Mouse (Mus musculus): ENCODE results near the gene Car7.

The Car7 gene

DNA sequence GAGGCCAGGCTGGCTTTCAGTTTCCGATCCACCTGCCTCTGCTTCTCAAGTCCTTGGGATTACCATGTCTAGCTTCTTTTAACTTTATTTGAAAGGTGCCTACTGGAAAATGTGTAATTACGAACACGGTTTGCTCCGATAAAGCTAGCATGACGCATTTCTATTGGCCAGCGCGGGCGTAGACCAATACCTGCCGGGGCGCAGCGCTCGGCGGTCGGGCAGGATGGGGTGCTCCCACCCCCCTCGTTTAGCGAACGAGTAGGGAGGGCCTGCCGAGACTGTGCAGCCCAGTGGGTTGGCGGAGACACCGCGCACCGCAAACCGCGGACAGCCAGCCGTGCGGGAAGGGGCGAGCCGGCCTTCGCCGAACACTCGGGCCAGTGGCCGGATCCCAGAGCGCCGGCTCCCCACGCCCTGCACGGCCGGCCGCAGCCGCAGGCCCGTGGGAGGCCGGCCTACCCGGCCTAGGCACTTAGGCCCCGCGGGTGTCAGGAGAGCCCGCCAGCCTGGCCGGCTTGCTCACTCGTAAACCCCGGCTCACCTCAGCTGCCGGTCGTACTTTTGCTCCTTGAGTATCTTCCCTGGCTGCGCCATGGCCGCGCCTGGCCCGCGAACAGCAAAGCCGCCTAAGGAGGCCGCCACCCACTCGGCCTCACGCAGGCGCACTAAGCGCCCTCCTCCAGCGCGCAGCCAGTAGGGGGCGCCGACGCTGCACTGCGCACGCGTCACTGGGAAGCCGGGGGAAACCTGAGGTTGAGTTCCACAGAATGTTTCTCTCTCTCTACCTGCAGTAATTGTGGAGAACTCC is at the start of gene Car7, which contains the start of gene Nae1:
TSS of gene Car7 (plus strand) at position 719 of the 808 bp plus-strand sequence.
TSS of gene Nae1 (minus strand) at position 667 of the 808 bp plus-strand sequence.
- ATAC-seq (ENCODE audit: insufficient number of reproducible peaks, low FRiP score, low TSS enrichment) = peak; percentile 85

GRCm38 (mm10) chr8:104509061-104510006 is 25.2 kb upstream of the Car7 start, which contains the start of gene Terb1:
TSS of gene Terb1 (minus strand) at chr8:104509910.
- peak; percentile 84 for ATAC-seq (ENCODE audit: insufficient number of reproducible peaks, low FRiP score, low TSS enrichment)

- ATAC-seq (ENCODE audit: insufficient number of reproducible peaks, low FRiP score, low TSS enrichment) = 0 out of 2 replicates have a peak, but pooled peaks have one; percentile 9
Measured at GRCm38 (mm10) chr8:104510134-104510533, 24.4 kb upstream of the Car7 start.

- ATAC-seq (ENCODE audit: insufficient number of reproducible peaks, low FRiP score, low TSS enrichment) = no peak
Measured at GRCm38 (mm10) chr8:104517872-104518271, 16.6 kb upstream of the Car7 start.

- ATAC-seq (ENCODE audit: insufficient number of reproducible peaks, low FRiP score, low TSS enrichment) = peak; percentile 82
Measured at GRCm38 (mm10) chr8:104529671-104530070, 4.8 kb upstream of the Car7 start.

DNA sequence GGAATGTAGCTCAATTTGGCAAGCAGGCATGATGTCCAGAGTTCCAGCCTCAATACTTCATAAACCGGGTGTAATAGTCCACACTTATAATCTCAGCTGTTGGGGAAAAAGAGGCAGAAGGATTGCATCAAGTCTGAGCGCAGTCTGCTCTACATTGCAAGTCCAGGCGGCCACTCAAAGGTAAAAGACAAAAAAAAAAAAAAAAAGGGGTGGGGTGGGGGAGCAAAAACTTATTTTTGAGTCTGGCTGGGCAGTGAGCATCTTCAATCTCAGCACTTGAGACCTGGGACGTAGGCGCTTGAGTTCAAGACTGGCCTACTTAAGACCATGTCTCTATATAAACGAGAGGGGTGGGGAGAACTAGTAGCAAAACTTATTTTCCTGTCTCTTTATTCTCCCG is 938 bp upstream of the Car7 start:
- ATAC-seq (ENCODE audit: insufficient number of reproducible peaks, low FRiP score, low TSS enrichment) = no peak

DNA sequence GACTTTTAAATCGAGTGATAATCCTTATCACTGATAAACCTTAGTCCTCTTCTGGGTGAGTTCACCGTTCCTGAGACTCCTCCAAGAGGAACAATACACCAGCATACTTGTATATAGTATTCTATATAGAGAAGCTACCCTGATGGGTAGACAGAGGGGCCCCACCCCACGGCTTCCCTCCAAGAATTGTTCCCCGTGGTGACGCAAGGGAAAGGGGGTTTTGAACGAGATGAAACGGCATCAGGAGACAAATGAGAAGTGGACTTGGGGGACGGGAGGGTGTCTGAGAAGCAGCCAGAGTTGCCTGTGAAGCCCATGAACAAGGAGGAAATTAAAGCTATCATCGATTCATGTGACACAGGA is 271 bp downstream of the Car7 start:
- no peak for ATAC-seq (ENCODE audit: insufficient number of reproducible peaks, low FRiP score, low TSS enrichment)

- ATAC-seq (ENCODE audit: insufficient number of reproducible peaks, low FRiP score, low TSS enrichment) = no peak
Measured at GRCm38 (mm10) chr8:104535378-104535777, 889 bp downstream of the Car7 start.

- ATAC-seq (ENCODE audit: insufficient number of reproducible peaks, low FRiP score, low TSS enrichment) = no peak
Measured at GRCm38 (mm10) chr8:104536028-104536427, 1.5 kb downstream of the Car7 start.

GRCm38 (mm10) chr8:104538896-104539295 is 4.4 kb downstream of the Car7 start:
- ATAC-seq (ENCODE audit: insufficient number of reproducible peaks, low FRiP score, low TSS enrichment) = no peak

- ATAC-seq (ENCODE audit: insufficient number of reproducible peaks, low FRiP score, low TSS enrichment) = no peak
Measured at GRCm38 (mm10) chr8:104539566-104539965, 5.1 kb downstream of the Car7 start.

GRCm38 (mm10) chr8:104540238-104540637 is 5.7 kb downstream of the Car7 start:
- 0 out of 2 replicates have a peak, but pooled peaks have one; percentile 8 for ATAC-seq (ENCODE audit: insufficient number of reproducible peaks, low FRiP score, low TSS enrichment)

DNA sequence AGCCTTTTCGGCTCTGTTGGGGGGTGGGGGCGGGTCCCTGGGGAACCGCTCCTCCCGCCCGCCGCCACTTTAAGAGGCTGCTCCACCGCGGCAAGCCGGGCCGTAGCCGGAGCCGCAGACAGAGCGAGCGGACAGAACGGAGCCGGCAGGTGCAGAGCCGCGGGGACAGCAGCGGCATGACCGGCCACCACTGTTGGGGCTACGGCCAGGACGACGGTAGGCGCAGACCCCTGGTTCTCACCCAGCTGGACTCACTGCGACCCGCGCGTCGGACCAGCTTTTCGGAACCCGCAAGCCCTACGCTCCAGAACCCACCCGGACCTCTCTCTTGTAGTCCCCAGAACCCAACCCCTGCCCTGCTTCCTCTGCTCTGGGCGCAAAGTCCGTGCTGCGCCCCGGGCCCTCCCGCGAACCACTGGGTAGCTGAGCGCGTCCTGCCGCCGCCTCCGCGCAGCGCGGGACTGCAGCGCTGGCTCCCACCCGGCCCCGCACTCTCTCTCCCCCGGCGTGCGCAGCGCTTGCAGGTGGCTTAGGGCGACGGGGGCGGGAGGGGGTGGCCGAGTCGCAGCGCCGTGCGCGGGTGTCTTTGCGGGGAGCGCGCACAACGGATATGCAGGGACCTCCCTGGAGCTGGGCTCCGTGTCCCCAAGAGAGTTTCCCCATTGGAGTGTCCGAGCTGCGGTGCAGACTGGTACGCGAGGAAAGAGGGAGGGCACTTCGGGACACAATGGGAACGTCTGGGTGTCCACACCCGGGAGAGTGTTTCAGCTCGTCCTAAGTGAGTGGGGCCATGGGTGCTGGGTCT is 6.4 kb downstream of the Car7 start:
- peak; percentile 50; the same call in 1 of the 2 replicates for ATAC-seq (ENCODE audit: insufficient number of reproducible peaks, low FRiP score, low TSS enrichment)

DNA sequence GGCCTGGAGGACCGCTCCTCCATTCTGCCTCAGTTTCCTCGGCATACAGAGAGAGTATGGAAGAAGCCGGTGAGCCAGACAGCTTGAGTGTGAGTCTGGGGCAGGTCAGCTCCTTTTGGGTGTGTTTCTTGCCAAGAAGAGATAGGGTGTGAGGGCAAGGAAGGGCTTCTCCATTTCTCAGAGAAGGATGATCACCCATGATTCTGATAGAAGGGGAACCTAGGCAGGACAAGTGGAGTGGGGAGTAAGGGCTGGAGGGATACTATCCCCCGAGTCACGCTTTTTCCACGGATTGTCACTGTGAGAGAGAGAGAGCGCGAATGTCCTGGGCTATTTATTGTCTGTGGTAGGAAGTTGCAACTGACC is 7.0 kb downstream of the Car7 start:
- ATAC-seq (ENCODE audit: insufficient number of reproducible peaks, low FRiP score, low TSS enrichment) = peak; percentile 18; the same call in 1 of the 2 replicates

DNA sequence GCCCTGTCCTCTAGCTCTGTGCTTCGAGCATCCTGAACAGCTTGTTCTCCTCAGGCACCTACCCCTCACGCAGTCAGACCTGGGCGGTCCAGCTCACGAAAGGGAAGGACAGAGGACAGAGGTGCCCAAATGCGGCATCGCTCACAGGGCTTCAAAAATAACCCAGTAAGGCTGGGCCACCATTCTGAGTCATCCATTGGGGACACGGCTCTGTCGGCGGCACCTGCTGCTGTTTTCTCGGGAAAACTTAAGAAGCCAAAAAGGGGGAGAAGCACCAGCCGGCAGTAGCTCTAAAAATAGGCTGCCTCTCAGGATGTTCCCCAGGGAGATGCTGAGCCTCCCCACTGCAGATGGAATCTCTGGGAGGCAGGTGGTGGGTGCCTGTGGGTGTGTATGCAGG is 7.7 kb downstream of the Car7 start:
- peak; percentile 37; the same call in 1 of the 2 replicates for ATAC-seq (ENCODE audit: insufficient number of reproducible peaks, low FRiP score, low TSS enrichment)

GRCm38 (mm10) chr8:104543440-104544045 is 9.1 kb downstream of the Car7 start:
- no peak for ATAC-seq (ENCODE audit: insufficient number of reproducible peaks, low FRiP score, low TSS enrichment)

DNA sequence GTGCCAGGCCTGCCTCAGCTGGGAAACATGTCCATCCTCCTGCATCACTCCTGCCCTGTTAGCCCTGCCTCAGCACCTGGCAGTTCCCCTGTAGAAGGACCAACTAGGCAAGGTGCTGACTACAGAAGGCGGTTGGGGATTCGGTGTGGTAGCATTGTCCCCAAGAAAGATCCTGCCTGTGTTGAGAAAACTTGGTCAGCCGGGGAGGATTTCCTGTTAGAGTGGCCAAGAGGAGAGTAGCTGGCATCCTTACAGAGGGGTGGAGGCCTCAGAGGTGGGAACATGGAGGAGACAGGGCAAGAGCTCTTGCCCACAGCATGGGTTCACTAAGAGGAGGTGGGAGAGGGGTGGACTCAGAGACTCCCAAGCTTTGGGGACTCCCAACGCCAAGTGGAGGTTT is 20.7 kb downstream of the Car7 start:
- no peak for ATAC-seq (ENCODE audit: insufficient number of reproducible peaks, low FRiP score, low TSS enrichment)

DNA sequence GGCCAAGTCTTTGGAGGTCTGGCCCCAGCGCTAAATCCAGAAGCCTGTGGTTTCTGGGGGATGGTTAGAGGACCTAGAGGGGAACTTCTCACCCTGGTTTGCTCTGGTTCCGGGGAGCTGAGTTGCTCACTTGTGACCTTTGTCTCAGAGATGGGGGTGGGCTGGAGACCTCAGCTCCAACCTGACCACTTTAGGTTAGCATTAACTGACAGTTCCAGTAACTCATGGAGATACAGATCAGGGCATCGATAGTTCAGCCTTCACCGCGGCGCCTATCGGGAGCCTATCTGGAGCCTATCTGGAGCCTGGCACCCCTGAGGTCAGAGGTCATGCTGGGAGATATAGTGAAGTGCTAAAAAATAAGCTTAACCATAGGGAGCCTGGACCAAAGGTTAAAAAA is 22.7 kb downstream of the Car7 start:
- ATAC-seq (ENCODE audit: insufficient number of reproducible peaks, low FRiP score, low TSS enrichment) = no peak

- ATAC-seq (ENCODE audit: insufficient number of reproducible peaks, low FRiP score, low TSS enrichment) = no peak
Measured at GRCm38 (mm10) chr8:104560731-104561130, 26.2 kb downstream of the Car7 start.

Measured in cerebellum, adult (tissue).